Mouse (Mus musculus): ENCODE measurements around the gene Nppc.

The Nppc gene

GRCm38 (mm10) chr1:86670279-86671038 is at the start of gene Nppc:
Gene Nppc, minus strand, starts transcription at chr1:86670571.
- in situ Hi-C loops (cut with MboI, MseI): loop anchor here in 1 of 2 experiments (5.0 to 25.0 kb wide), 2 partner anchors 372 to 1667 kb away; no protein-coding TSS in a partner anchor

GRCm38 (mm10) chr1:86719391-86719790 is 49.0 kb upstream of the Nppc start:
- in situ Hi-C loops (cut with MboI, MseI): no loop called here

GRCm38 (mm10) chr1:86718190-86718589 is 47.8 kb upstream of the Nppc start:
- in situ Hi-C loops (cut with MboI, MseI): no loop called here

DNA sequence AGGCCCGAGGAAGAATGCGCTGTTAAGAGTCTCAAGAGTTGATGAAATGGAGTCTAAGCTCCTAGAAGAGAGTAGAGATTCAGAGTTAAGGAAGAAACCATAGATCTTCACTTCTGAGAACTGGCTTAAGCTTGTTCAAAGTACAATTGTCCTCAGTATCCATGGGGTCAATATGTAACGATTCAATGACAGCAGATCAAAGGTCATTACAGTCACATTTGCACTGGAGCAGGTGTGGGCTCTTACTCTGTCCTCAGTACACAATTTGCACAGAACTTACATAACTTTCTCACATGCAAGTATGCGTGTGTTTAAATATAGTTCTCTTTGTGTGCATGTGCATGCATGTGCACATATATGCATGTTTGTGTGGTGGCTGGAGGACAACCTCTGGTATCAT is 42.7 kb upstream of the Nppc start:
- in situ Hi-C loops (cut with MboI, MseI): no loop called here

DNA sequence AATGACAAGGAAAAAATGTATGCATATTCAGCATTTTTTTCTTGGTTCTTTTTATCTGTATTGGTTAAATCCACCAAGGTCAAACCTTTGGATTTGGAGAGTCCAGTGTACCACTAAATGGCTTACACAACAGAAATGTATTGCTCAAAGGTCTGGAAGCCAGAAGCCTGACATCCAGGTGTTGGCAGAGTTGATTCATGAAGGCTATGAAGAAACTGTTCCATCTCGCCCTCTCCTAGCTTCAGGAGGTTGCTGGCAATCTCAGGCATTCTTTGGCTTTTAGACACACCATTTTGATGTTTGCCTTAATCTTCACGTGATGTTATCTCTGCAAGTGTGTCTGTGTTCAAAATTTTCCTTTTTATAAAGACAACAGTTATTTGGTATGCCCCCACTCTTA is 41.7 kb upstream of the Nppc start:
- in situ Hi-C loops (cut with MboI, MseI): no loop called here

- in situ Hi-C loops (cut with MboI, MseI): loop anchor here in 1 of 2 experiments (10.0 kb wide), 2 partner anchors 965 to 1145 kb away; partner anchors contain the start of gene Dgkd
These were observed 39.2 kb upstream of the Nppc start for GRCm38 (mm10) chr1:86709546-86709945.

- in situ Hi-C loops (cut with MboI, MseI): loop anchor here in 1 of 2 experiments (10.0 kb wide), 2 partner anchors 961 to 1149 kb away; partner anchors contain the start of gene Dgkd
These were observed 35.1 kb upstream of the Nppc start for GRCm38 (mm10) chr1:86705461-86705860.

DNA sequence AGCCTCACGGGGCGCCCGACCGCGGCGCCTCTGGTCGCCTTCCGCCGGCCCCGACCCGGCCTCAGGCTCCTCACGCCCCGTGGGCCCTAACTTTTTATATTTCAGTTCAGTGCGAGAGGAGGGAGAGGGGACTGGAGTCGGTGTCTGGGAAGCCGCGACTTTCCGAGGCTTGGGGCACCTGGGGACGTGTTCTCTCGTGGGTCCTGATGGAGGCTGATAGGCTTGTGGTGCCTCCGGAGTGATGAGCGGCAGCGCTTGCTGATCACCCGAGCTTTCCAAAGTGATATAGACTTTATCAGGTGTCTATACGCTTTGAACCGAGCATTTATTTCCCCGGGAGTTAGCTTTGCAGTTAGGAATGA is 33.6 kb upstream of the Nppc start:
- in situ Hi-C loops (cut with MboI, MseI): loop anchor here in 1 of 2 experiments (10.0 kb wide), 2 partner anchors 959 to 1151 kb away; partner anchors contain the start of gene Dgkd

- in situ Hi-C loops (cut with MboI, MseI): loop anchor here in 1 of 2 experiments (10.0 kb wide), 2 partner anchors 959 to 1151 kb away; partner anchors contain the start of gene Dgkd
These were observed 33.1 kb upstream of the Nppc start, which contains the start of gene Dis3l2 for GRCm38 (mm10) chr1:86703300-86703964. Gene Dis3l2, plus strand, starts transcription at chr1:86703808.

DNA sequence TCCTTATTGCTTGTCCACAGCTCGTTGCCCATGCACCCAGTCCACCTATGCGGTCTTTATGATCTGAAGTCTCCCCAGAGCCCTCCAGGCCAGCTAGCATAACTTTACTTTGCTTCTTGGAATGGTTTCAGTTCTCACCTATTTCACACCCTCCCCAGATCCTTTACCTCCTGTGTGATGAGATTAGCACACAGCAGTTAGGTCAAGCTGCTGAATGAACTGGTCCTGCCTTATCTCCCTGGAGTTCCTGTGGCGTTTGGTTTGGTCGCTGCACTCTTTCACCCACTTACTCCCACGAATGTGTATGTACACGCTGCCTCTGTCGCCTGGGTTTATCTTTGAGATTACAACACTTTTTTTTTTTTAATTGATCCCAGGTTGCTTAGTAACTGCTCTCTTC is 30.0 kb upstream of the Nppc start:
- in situ Hi-C loops (cut with MboI, MseI): loop anchor here in 1 of 2 experiments (10.0 kb wide), 2 partner anchors 956 to 1154 kb away; partner anchors contain the start of gene Dgkd

DNA sequence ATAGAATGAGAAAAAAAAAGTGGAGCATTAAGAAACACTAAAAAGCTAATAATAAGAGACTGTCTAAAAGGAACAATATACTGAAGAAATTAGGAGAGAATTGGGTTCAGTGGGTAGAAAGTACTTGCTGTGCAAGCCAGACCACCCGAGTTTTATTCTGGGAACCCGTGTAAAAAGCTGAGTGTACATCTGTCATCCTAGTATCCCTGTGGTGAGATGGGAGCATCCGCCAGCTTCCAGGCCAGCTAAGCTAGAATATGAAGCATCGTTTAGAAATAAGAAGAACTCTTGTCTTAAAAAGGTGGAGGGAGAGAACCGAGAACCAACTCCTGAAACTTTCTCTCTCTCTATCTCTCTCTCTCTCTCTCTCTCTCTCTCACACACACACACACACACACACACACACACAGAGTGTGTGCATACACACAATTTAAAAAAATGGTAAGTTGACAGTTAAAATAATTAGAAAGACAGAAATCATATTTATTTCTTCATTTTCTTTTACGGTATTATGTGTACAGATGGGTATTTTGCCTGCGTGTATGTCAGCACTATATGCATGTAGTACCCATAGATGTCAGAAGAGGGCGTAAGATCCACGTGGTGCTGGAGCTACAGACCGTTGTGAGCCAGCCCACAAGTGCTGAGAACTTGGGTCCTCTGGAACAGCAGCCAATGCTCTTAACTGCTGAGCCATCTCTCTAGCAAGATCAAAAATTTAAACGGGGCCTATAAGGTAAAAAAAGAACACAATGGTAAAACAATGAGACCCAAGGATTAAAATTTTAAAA is 29.2 kb upstream of the Nppc start:
- in situ Hi-C loops (cut with MboI, MseI): loop anchor here in 1 of 2 experiments (10.0 kb wide), 2 partner anchors 955 to 1155 kb away; partner anchors contain the start of gene Dgkd

DNA sequence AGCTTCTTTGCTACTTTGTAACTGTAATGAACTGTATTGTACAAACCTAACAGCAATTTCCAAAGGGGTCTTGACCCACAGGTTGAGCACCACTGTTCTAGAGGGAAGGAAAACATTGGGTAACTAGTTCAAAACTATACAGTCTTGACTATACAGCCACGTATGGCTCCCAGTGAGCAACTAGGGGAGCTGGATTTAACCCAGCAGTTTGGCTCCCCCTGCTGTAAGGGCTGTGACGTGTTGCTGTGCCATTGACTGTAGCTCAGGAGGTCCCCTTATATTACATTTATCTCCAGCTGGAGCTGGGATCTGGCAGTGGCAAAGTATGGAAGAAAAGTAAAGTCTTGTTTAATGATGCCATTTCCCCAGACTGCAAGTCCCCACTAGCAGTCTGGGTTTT is 28.4 kb upstream of the Nppc start:
- in situ Hi-C loops (cut with MboI, MseI): no loop called here

GRCm38 (mm10) chr1:86696948-86697347 is 26.6 kb upstream of the Nppc start:
- in situ Hi-C loops (cut with MboI, MseI): no loop called here

DNA sequence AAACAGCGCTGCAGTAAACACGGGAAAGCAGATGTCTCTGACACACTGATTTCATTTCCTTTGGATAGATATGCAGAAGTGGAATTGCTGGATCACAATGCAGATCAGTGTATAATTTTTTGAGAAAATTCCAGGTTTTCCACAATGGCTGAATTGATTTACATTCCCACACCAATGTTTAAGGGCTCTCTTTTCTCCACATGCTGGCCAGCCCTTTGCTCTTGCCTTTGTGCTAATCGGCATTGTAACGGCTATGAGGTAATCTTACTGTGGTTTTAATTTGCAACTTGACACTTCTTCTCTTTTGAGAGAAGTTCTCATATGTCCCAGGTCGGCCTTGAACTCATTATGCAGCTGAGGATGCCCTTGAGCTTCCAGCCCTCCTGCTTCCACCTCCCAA is 20.7 kb upstream of the Nppc start:
- in situ Hi-C loops (cut with MboI, MseI): no loop called here

- in situ Hi-C loops (cut with MboI, MseI): no loop called here
These were observed 16.9 kb upstream of the Nppc start for GRCm38 (mm10) chr1:86687236-86687635.

GRCm38 (mm10) chr1:86678667-86679066 is 8.3 kb upstream of the Nppc start:
- in situ Hi-C loops (cut with MboI, MseI): no loop called here

- in situ Hi-C loops (cut with MboI, MseI): no loop called here
These were observed 7.3 kb upstream of the Nppc start for GRCm38 (mm10) chr1:86677624-86678023.

DNA sequence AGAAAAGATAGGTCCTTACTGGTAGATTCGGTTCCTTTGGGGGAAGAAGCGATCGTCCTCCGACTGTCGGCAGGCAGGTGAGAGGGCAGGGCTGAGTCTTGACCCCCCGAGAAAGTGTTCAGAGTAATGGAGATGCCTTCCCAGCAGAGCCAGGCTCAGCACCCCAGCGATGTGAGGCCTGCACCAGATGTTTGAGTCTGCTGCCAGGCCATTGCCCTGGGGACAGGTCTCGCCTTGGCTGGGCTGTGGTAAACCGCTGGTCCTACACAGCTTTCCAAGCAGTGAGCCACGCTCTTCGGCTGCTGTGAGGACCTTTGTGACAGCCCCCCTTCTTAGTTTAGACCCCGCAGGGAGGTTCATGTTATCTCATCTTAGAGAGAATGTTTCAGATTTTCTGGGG is 4.8 kb upstream of the Nppc start:
- in situ Hi-C loops (cut with MboI, MseI): no loop called here

DNA sequence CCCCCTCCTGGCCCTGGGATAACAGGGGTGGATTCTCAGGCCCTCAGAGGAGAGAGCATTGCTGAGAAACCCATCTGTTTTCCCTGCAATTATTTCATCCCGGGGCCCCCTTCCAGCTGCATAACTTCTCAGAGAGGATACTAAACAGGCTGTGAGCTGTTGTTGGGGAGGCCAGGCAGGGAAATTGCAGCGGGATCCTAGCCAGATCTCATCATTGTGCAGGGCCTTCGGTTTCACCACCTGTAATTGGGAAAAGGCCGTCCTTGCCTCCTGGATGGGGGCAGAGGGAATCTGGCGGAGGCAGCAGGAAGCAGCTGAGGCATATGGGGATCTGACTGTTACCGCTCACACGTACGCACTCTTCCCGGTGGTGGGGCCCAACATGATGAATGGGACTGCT is 4.0 kb upstream of the Nppc start:
- in situ Hi-C loops (cut with MboI, MseI): loop anchor here in 1 of 2 experiments (5.0 to 25.0 kb wide), 2 partner anchors 368 to 1663 kb away; no protein-coding TSS in a partner anchor

GRCm38 (mm10) chr1:86669552-86670273 is 658 bp downstream of the Nppc start:
- in situ Hi-C loops (cut with MboI, MseI): loop anchor here (5.0 to 25.0 kb wide), 3 partner anchors 243 to 1668 kb away; no protein-coding TSS in a partner anchor

DNA sequence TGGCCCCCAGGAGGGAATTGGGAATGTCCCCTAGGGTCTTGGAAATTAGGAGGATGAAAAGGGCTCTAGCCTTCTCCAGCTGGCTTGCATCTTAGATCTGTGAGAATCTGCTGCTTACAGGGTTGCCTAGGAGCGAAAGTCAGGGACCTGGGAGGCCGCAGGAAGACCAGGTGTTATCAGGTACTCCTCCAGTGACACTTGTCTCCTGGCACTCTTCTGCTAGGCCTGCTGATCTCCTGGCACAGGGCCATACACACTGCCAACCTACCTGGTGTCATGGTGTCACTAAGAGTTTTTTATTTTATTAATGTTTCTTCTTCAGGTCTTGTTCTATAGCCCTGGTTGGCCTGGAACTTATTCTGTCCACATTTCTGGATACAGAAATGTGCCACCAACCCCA is 5.3 kb downstream of the Nppc start:
- in situ Hi-C loops (cut with MboI, MseI): loop anchor here (5.0 to 25.0 kb wide), 3 partner anchors 247 to 1672 kb away; no protein-coding TSS in a partner anchor

All from T-helper 17 cell (primary cell).